Mouse (Mus musculus): ENCODE results near the gene Nup37. TPM values are rescaled to one million over a fixed set of nuclear protein-coding genes. Genes with fewer than 3 reads are reported as not detected.

Gene Nup37
- total RNA-seq, 2 experiments from 2014 or later, result 4.8 to 5.8 TPM

DNA sequence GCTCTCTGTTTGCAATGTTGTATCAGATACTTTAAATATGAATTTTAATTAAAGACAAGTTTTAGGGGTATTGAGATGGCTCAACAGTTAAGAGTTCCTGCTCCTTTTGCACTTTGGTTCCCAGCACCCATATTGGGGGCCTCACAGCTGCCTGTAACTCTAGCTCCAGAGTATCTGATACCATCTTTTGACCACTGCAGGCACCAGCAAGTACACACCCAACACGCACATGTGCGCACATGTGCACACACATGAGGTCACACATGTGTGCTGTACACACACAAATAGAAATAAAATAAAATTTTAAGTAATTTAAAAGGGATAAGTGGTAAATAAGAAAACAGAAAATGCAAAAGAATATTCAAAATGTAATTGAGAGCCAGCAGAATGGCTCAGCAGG lies 81.2 kb downstream of the Nup37 start:
- DNase-seq, result no peak

Other genes starting within 250 kb of the Nup37 start
- not detected for gene Pmch, start 55.9 kb upstream of the Nup37 start, total RNA-seq (2021)
- gene Parpbp, start 51 bp upstream of the Nup37 start, total RNA-seq (2021), result under 1 TPM; 0.08 to 0.13 TPM
- gene Washc3, start 54.1 kb downstream of the Nup37 start, total RNA-seq (2021), result 10 to 100 TPM; 30.2 to 34.2 TPM
- gene Dram1, start 232.1 kb downstream of the Nup37 start, total RNA-seq (2021), result 1 to 10 TPM; 1.2 to 5.5 TPM
- gene Gnptab, start 232.1 kb downstream of the Nup37 start, total RNA-seq (2021), result 10 to 100 TPM; 15.4 to 15.8 TPM

Measured in gastrocnemius, postnatal 25 days (tissue).